ENCODE assay signal across 27 mouse cellular contexts in genomic region chr2:91302845-91303244, GRCm38 (mm10). TPM values are rescaled to one million over a fixed set of nuclear protein-coding genes. Genes with fewer than 3 reads are reported as not detected.
DNase-seq lines count a peak whose midpoint lies in the region; ATAC-seq and TF ChIP-seq lines count a peak whose summit lies in the region.
"Had no signal": no experiment of that assay in that cellular context is flagged by ENCODE, and none has a peak within 500 bp of the region (broad histone marks: within the 10 kb centered on the region; RNA-seq: fewer than 3 reads in every experiment).

No protein-coding gene starts in this region.

- ATAC-seq in liver, embryonic 12.5 days = no peak
- no peak for ATAC-seq in forebrain, embryonic 11.5 days (replicated peaks; ENCODE audit: low FRiP score)
- ATAC-seq: forebrain, embryonic 15.5 days; midbrain, embryonic 16.5 days; Patski had no signal

- 61% methylated on average over 3 of the region's 3 CpGs for WGBS in liver, embryonic 12.5 days (ENCODE audit: insufficient replicate concordance)
- WGBS in forebrain, embryonic 11.5 days = 85% methylated on average over 3 of the region's 3 CpGs

- H3K36me3 ChIP-seq in liver, embryonic 12.5 days = no peaks in the 10 kb centered on the region
- no peaks in the 10 kb centered on the region for H3K36me3 ChIP-seq in forebrain, embryonic 11.5 days (ENCODE audit: control insufficient read depth, insufficient read depth, low read length)
- H3K36me3 ChIP-seq: forebrain, embryonic 15.5 days; heart, embryonic 15.5 days; liver, embryonic 13.5 days had no signal

- H3K4me1 ChIP-seq in cortical plate, adult 2 months (ENCODE audit: control insufficient read depth, insufficient read depth, low read length) = peaks cover 3% of the 10 kb centered on the region; the same call in 1 of the 2 replicates
- 0 out of 2 replicates have a peak, but pooled peaks cover 6% of the 10 kb centered on the region for H3K4me1 ChIP-seq in liver, embryonic 12.5 days
- H3K4me1 ChIP-seq in forebrain, embryonic 11.5 days (replicated peaks; ENCODE audit: control insufficient read depth, insufficient read depth, low read length) = no peaks in the 10 kb centered on the region
- H3K4me1 ChIP-seq: hindbrain, embryonic 13.5 days; liver, embryonic 13.5 days had no signal

- no peak overlapping the region for H3K9ac ChIP-seq in liver, embryonic 12.5 days
- no peak overlapping the region for H3K9ac ChIP-seq in forebrain, embryonic 11.5 days (ENCODE audit: low read length)
- H3K9ac ChIP-seq: embryonic facial prominence, embryonic 12.5 days; forebrain, embryonic 15.5 days; heart, embryonic 15.5 days; hindbrain, embryonic 13.5 days; limb, embryonic 12.5 days; liver, embryonic 13.5 days; lung, embryonic 14.5 days had no signal

- TF ChIP-seq CTCF in cortical plate, adult 2 months (IDR thresholded peaks at IDR 0.05; ENCODE audit: extremely low read depth, insufficient read depth, low read length) = no peak

- 0 out of 2 replicates have a peak overlapping the region, but pooled peaks have one; percentile 10 for H3K27ac ChIP-seq in cortical plate, adult 2 months (ENCODE audit: insufficient read depth, low read length)
- H3K27ac ChIP-seq in liver, embryonic 12.5 days = no peak overlapping the region
- no peak overlapping the region for H3K27ac ChIP-seq in forebrain, embryonic 11.5 days (ENCODE audit: low read depth, low read length)
- H3K27ac ChIP-seq: embryonic facial prominence, embryonic 12.5 days; forebrain, embryonic 15.5 days; gastrocnemius, adult 2 months; heart, embryonic 15.5 days; hindbrain, embryonic 13.5 days; limb, embryonic 12.5 days; liver, embryonic 13.5 days; midbrain, embryonic 10.5 days had no signal

- TF ChIP-seq POLR2A in cortical plate, adult 2 months (IDR thresholded peaks at IDR 0.05; ENCODE audit: extremely low read depth, insufficient read depth, low read length) = no peak

- no peak overlapping the region for H3K4me3 ChIP-seq in cortical plate, adult 2 months (ENCODE audit: insufficient read depth, low read length)
- no peak overlapping the region for H3K4me3 ChIP-seq in liver, embryonic 12.5 days
- H3K4me3 ChIP-seq in forebrain, embryonic 11.5 days (ENCODE audit: low read depth, low read length) = no peak overlapping the region
- H3K4me3 ChIP-seq: embryonic facial prominence, embryonic 12.5 days; erythroblast, embryonic 14.5 days; forebrain, embryonic 15.5 days; gastrocnemius, adult 2 months; heart, embryonic 15.5 days; hindbrain, embryonic 13.5 days; limb, embryonic 12.5 days; liver, embryonic 13.5 days; midbrain, embryonic 10.5 days had no signal

- H3K9me3 ChIP-seq in liver, embryonic 12.5 days (replicated peaks) = no peaks in the 10 kb centered on the region
- H3K9me3 ChIP-seq in forebrain, embryonic 11.5 days (ENCODE audit: control insufficient read depth, low read length) = no peaks in the 10 kb centered on the region
- H3K9me3 ChIP-seq: embryonic facial prominence, embryonic 12.5 days; forebrain, embryonic 15.5 days; heart, embryonic 15.5 days; hindbrain, embryonic 13.5 days; limb, embryonic 12.5 days; liver, embryonic 13.5 days; midbrain, embryonic 10.5 days had no signal

- no peaks in the 10 kb centered on the region for H3K27me3 ChIP-seq in liver, embryonic 12.5 days (replicated peaks)
- no peaks in the 10 kb centered on the region for H3K27me3 ChIP-seq in forebrain, embryonic 11.5 days (ENCODE audit: control insufficient read depth, insufficient read depth, low read length)
- H3K27me3 ChIP-seq: embryonic facial prominence, embryonic 12.5 days; forebrain, embryonic 15.5 days; heart, embryonic 15.5 days; hindbrain, embryonic 13.5 days; limb, embryonic 12.5 days; liver, embryonic 13.5 days; Patski had no signal

- peak; percentile 69 to 81 for DNase-seq in layer of hippocampus, adult 18-20 months (ENCODE audit: low spot score in 2 of 2)
- no peak for DNase-seq in layer of hippocampus, adult 9-10 months (ENCODE audit: low spot score)
- peak; percentile 48 for DNase-seq in right cerebral cortex, adult 18-20 months
- no peak for DNase-seq in right cerebral cortex, postnatal 14 days
- DNase-seq in forebrain, embryonic 11.5 days (ENCODE audit: low spot score) = no peak
- DNase-seq: cerebellum, adult 18-20 months; cerebellum, postnatal 14 days; gastrocnemius, adult 2 months; heart, postnatal 36 days; kidney, adult 11 months; kidney, postnatal 4 days; liver, embryonic 13.5 days; lung, embryonic 14.5 days; lung, postnatal 36 days; thymus, adult 18-20 months; thymus, postnatal 36 days had no signal

- no peak overlapping the region for H3K4me2 ChIP-seq in liver, embryonic 12.5 days
- H3K4me2 ChIP-seq in forebrain, embryonic 11.5 days (ENCODE audit: low read depth, low read length, severe bottlenecking) = no peak overlapping the region
- H3K4me2 ChIP-seq: embryonic facial prominence, embryonic 12.5 days; forebrain, embryonic 15.5 days; heart, embryonic 15.5 days; hindbrain, embryonic 13.5 days; limb, embryonic 12.5 days; liver, embryonic 13.5 days; lung, embryonic 14.5 days had no signal

RNA-seq across cellular contexts. Expression of gene Arfgap2, which starts 38.1 kb away (rescaled TPM):
- 10 to 100 TPM; 68.2 to 68.8 TPM for total RNA-seq in layer of hippocampus, adult 18-20 months (2021)
- polyA plus RNA-seq in cortical plate, adult 2 months (2012; rRNA removed) = 32.7 and 34.9 TPM in 2 replicates
- polyA plus RNA-seq in liver, embryonic 12.5 days (2016; fragmentation: Nextera tagmentation; extraction: Ambion mirVana) = 80.0 and 82.2 TPM in 2 replicates
- 84.0 and 89.1 TPM in 2 replicates for polyA plus RNA-seq in forebrain, embryonic 11.5 days (2014; fragmentation: Nextera tagmentation; extraction: Ambion mirVana)

RNA-seq across cellular contexts. Expression of gene Pacsin3, which starts 47.1 kb away (rescaled TPM):
- 10 to 100 TPM; 26.8 to 31.6 TPM for total RNA-seq in layer of hippocampus, adult 18-20 months (2021)
- 90.4 and 100 TPM in 2 replicates for polyA plus RNA-seq in cortical plate, adult 2 months (2012; rRNA removed)
- 12.3 and 12.4 TPM in 2 replicates for polyA plus RNA-seq in liver, embryonic 12.5 days (2016; fragmentation: Nextera tagmentation; extraction: Ambion mirVana)
- 28.9 and 34.8 TPM in 2 replicates for polyA plus RNA-seq in forebrain, embryonic 11.5 days (2014; fragmentation: Nextera tagmentation; extraction: Ambion mirVana)
- polyA plus RNA-seq: erythroblast, embryonic 14.5 days had no signal

Comparison
In these comparisons a context has a peak if more than half of its experiments do, and no peak if none do; other contexts are left out.
1. DNase-seq: peak in layer of hippocampus, adult 18-20 months (2 of 2) and right cerebral cortex, adult 18-20 months (single experiment); none in layer of hippocampus, adult 9-10 months (single experiment), right cerebral cortex, postnatal 14 days (single experiment) and forebrain, embryonic 11.5 days (single experiment).